Mouse (Mus musculus) hindbrain, embryonic 16.5 days (tissue): ENCODE measurements around the gene Mt3. TPM values are rescaled to one million over a fixed set of nuclear protein-coding genes. Genes with fewer than 3 reads are reported as not detected.

ENCODE experiments used
- ATAC-seq: fragments of 200-750 bp; cut with Nextera tagmentation; 2 replicates; pipeline ENCODE4 v1.8.0; 2017; ENCODE audit warnings: moderate TSS enrichment, moderate library complexity
- H3K27ac ChIP-seq: fragments of 300-500 bp; sonication (generic); 2 replicates; pipeline ENCODE4 v1.5.1; 2014; ENCODE audit warnings: low read depth, mild to moderate bottlenecking, control low read depth, low read length, moderate library complexity
- H3K27me3 ChIP-seq: fragments of 300-500 bp; sonication (generic); replicated peaks from 2 replicates; pipeline ENCODE4 v1.6.1; 2014; ENCODE audit warnings: low read length; ENCODE audit not compliant: control insufficient read depth, insufficient read depth
- H3K36me3 ChIP-seq: fragments of 300-500 bp; sonication (generic); 2 replicates; pipeline ENCODE4 v1.6.1; 2014; ENCODE audit warnings: mild to moderate bottlenecking, low read length, moderate library complexity, mixed read lengths; ENCODE audit not compliant: control insufficient read depth, insufficient read depth
- H3K4me1 ChIP-seq: fragments of 300-500 bp; sonication (generic); 2 replicates; pipeline ENCODE4 v1.6.1; 2014; ENCODE audit warnings: low read depth, low read length; ENCODE audit not compliant: control insufficient read depth, insufficient read depth
- H3K4me2 ChIP-seq: fragments of 300-500 bp; sonication (generic); 2 replicates; pipeline ENCODE4 v1.6.1; 2014; ENCODE audit warnings: mild to moderate bottlenecking, low read length, control low read depth, moderate library complexity
- H3K4me3 ChIP-seq: fragments of 300-500 bp; sonication (generic); 2 replicates; pipeline ENCODE4 v1.5.1; 2014; ENCODE audit warnings: mild to moderate bottlenecking, low read length, control low read depth, moderate library complexity
- H3K9ac ChIP-seq: fragments of 300-500 bp; sonication (generic); 2 replicates; pipeline ENCODE4 v1.6.1; 2014; ENCODE audit warnings: low read depth, mild to moderate bottlenecking, control low read depth, low read length, moderate library complexity
- H3K9me3 ChIP-seq: fragments of 300-500 bp; sonication (generic); 2 replicates; pipeline ENCODE4 v1.6.1; 2014; ENCODE audit warnings: mild to moderate bottlenecking, low read length, moderate library complexity; ENCODE audit not compliant: control insufficient read depth
- WGBS: fragments of 180-500 bp; shearing (Covaris S2); extraction: QIAGEN DNeasy Blood & Tissue Kit; methylation state at CpG from one replicate; pipeline ENCODE4 v1.1.7; 2014; 5-methylcytosine and 5-hydroxymethylcytosine counted together
- polyA plus RNA-seq: library from polyadenylated mRNA; unstranded; fragments of >200 nt; fragmentation: Nextera tagmentation; extraction: Ambion mirVana; gene quantifications from 2 replicates; pipeline ENCODE4 v1.2.1, GENCODE M21; 2015

Gene Mt3
- polyA plus RNA-seq: 242 and 317 TPM in 2 replicates

DNA sequence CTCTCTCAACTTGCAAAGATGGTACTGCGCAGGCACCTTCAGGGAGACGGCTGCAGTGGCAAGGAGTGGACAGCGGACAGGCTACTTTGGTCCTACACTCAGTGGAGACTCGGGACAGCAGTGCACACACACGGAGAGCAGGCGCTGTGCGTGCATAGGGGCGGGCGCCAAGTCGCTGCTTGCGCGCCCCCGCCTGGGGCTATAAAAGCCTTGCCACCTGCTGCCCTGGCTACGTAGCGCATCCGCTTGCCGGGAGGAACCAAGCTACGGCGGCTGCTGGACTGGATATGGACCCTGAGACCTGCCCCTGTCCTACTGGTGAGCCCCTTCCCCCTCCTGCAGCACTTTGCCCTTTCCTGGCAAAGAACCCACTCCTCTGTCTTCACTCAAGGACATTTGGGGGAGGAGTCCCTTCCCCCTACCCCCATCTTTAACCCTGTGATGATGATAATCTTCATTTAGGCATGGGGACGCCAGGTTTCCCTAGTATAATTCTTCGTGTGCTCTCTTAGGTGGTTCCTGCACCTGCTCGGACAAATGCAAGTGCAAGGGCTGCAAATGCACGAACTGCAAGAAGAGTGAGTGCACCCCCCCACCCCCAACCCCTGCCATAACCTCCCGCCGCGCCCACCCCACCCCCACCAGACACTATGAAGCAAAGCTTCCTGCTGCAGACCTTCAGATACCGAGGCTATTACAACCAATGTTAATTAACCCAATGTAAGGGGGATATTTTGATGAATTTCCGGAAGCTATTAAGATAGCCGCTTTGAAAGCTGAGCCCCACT lies at the start of gene Mt3:
Gene Mt3, plus strand, starts transcription at position 95 of the 788 bp plus-strand sequence.
- no peaks in the 10 kb centered on the region for H3K36me3 ChIP-seq
- H3K9me3 ChIP-seq: no peaks in the 10 kb centered on the region
- H3K4me1 ChIP-seq: peaks cover 14% of the 10 kb centered on the region
- peak; percentile 88 for ATAC-seq
- H3K27ac ChIP-seq: peak within 1 kb of the TSS; percentile 77
- H3K27me3 ChIP-seq: no peaks in the 10 kb centered on the region
- peak within 1 kb of the TSS; percentile 74 for H3K9ac ChIP-seq
- peak within 1 kb of the TSS; percentile 85 for H3K4me2 ChIP-seq
- H3K4me3 ChIP-seq: peak within 1 kb of the TSS; percentile 56
- 1% methylated on average over 29 of the region's 29 CpGs for WGBS

GRCm38 (mm10) chr8:94104146-94104545 lies 48.3 kb upstream of the Mt3 start:
- ATAC-seq: no peak
- H3K9me3 ChIP-seq: no peaks in the 10 kb centered on the region
- H3K36me3 ChIP-seq: no peaks in the 10 kb centered on the region
- H3K4me1 ChIP-seq: no peaks in the 10 kb centered on the region
- no peaks in the 10 kb centered on the region for H3K27me3 ChIP-seq
- no peak overlapping the region for H3K4me2 ChIP-seq
- H3K9ac ChIP-seq: no peak overlapping the region
- WGBS: 51% methylated on average over 5 of the region's 5 CpGs
- no peak overlapping the region for H3K4me3 ChIP-seq
- H3K27ac ChIP-seq: no peak overlapping the region

- H3K4me3 ChIP-seq: no peak overlapping the region
These were observed 44.5 kb upstream of the Mt3 start for GRCm38 (mm10) chr8:94107871-94108270.

DNA sequence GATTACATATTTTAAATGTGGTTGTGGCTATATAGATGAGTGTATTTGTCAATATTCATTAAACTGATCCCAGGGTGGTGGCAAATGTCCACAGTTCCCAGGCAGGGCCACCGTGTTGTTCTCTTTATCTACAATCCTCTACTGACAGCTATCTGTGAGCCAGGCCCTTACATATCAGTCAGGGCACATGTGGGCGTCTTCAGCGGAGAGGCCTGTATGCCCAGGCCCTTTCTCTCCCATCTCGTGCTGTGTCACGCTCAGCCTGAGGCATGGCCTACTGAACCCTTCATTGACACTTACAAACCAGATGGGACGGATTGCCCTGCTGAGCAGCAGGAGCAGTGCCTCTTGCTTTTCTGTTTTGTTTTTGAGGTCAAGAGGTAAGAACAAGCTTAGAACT lies 43.0 kb upstream of the Mt3 start:
- 57% methylated on average over 6 of the region's 6 CpGs for WGBS
- Histone ChIP-seq H3K27ac (no peak overlapping the region), H3K36me3 (no peaks in the 10 kb centered on the region), H3K9me3 (no peaks in the 10 kb centered on the region), H3K9ac (no peak overlapping the region), H3K4me3 (no peak overlapping the region), H3K4me1 (no peaks in the 10 kb centered on the region), H3K4me2 (no peak overlapping the region), H3K27me3 (no peaks in the 10 kb centered on the region)
- ATAC-seq: no peak

More at GRCm38 (mm10) chr8:94107871-94108270, 44.5 kb upstream of the Mt3 start:
- WGBS: 79% methylated on average over 3 of the region's 3 CpGs
- no peak overlapping the region for H3K9ac ChIP-seq
- no peak for ATAC-seq
- no peaks in the 10 kb centered on the region for H3K4me1 ChIP-seq
- H3K27me3 ChIP-seq: no peaks in the 10 kb centered on the region
- no peak overlapping the region for H3K4me2 ChIP-seq
- no peaks in the 10 kb centered on the region for H3K9me3 ChIP-seq
- no peaks in the 10 kb centered on the region for H3K36me3 ChIP-seq
- no peak overlapping the region for H3K27ac ChIP-seq

GRCm38 (mm10) chr8:94109835-94110234 lies 42.6 kb upstream of the Mt3 start:
- Histone ChIP-seq H3K9ac (no peak overlapping the region), H3K4me3 (no peak overlapping the region), H3K4me1 (no peaks in the 10 kb centered on the region), H3K27ac (no peak overlapping the region), H3K4me2 (no peak overlapping the region), H3K27me3 (no peaks in the 10 kb centered on the region), H3K36me3 (no peaks in the 10 kb centered on the region), H3K9me3 (no peaks in the 10 kb centered on the region)
- no peak for ATAC-seq
- WGBS: 68% methylated on average over 5 of the region's 5 CpGs

DNA sequence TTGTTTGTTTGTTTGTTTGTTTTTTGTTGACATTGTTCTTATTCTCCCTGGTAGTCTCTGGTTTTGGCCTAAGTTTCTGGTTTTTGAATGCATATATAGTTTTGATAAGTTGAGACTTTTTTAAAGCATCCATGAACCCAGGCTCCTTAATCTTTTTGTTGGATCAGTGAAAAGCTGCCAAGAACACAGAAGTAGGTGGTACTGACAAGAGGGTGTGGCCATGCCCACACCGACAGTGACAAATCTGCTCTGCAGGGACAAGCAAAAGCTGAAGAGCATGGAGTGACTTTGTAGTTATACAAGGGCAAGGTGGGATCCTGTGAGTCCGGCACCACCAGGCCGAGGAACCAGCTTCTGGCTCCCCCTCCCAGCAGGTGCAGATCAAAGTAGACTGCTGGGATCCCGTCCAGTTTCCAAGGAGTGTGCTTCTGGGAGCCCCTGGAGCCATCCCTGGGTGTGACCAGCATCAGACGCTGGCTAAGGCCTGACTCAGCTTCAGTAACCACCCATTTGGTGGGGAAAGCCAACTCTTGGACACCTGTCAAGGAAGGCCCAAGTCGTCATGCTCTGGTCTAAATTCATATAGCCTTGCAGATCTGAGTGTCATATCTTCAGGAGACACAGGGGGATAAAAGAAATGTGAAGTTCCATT lies 41.8 kb upstream of the Mt3 start:
- Histone ChIP-seq H3K27ac (no peak overlapping the region), H3K4me3 (no peak overlapping the region), H3K4me2 (no peak overlapping the region), H3K36me3 (no peaks in the 10 kb centered on the region), H3K4me1 (no peaks in the 10 kb centered on the region), H3K9ac (no peak overlapping the region), H3K27me3 (no peaks in the 10 kb centered on the region), H3K9me3 (no peaks in the 10 kb centered on the region)
- 53% methylated on average over 6 of the region's 6 CpGs for WGBS
- no peak for ATAC-seq

- no peak overlapping the region for H3K4me2 ChIP-seq
- WGBS: 44% methylated on average over 1 of the region's 1 CpGs
- H3K4me1 ChIP-seq: no peaks in the 10 kb centered on the region
- H3K27ac ChIP-seq: no peak overlapping the region
- H3K4me3 ChIP-seq: no peak overlapping the region
- no peak for ATAC-seq
- H3K9ac ChIP-seq: no peak overlapping the region
- H3K9me3 ChIP-seq: no peaks in the 10 kb centered on the region
- H3K27me3 ChIP-seq: no peaks in the 10 kb centered on the region
- H3K36me3 ChIP-seq: no peaks in the 10 kb centered on the region
These were observed 39.0 kb upstream of the Mt3 start for GRCm38 (mm10) chr8:94113435-94113834.

- H3K4me1 ChIP-seq: peaks cover 5% of the 10 kb centered on the region
- H3K27me3 ChIP-seq: no peaks in the 10 kb centered on the region
- H3K9ac ChIP-seq: no peak overlapping the region
- no peaks in the 10 kb centered on the region for H3K36me3 ChIP-seq
- WGBS: 88% methylated on average over 2 of the region's 2 CpGs
- H3K27ac ChIP-seq: no peak overlapping the region
- no peak for ATAC-seq
- no peak overlapping the region for H3K4me3 ChIP-seq
- no peak overlapping the region for H3K4me2 ChIP-seq
- H3K9me3 ChIP-seq: no peaks in the 10 kb centered on the region
These were observed 38.4 kb upstream of the Mt3 start for GRCm38 (mm10) chr8:94113972-94114371.

GRCm38 (mm10) chr8:94118776-94119430 lies 33.5 kb upstream of the Mt3 start:
- no peak overlapping the region for H3K4me3 ChIP-seq
- H3K27me3 ChIP-seq: no peaks in the 10 kb centered on the region
- H3K27ac ChIP-seq: peak overlapping the region; percentile 78
- H3K9me3 ChIP-seq: no peaks in the 10 kb centered on the region
- WGBS: 2% methylated on average over 6 of the region's 6 CpGs
- H3K4me2 ChIP-seq: 0 out of 2 replicates have a peak overlapping the region, but pooled peaks have one; percentile 12
- H3K9ac ChIP-seq: peak overlapping the region; percentile 47
- ATAC-seq: peak; percentile 95
- H3K36me3 ChIP-seq: no peaks in the 10 kb centered on the region
- peaks cover 8% of the 10 kb centered on the region for H3K4me1 ChIP-seq
